Mouse (Mus musculus) C2C12 (cell line): Measurements from ENCODE around the gene Megf8.

Source experiments
- CTCF ChIP-seq: IDR thresholded peaks from one replicate; pipeline ENCODE4 v1.5.1; 2011; ENCODE audit not compliant: control insufficient read depth, insufficient read depth, insufficient read length
- MAX ChIP-seq: IDR thresholded peaks from one replicate; pipeline ENCODE4 v1.6.1; 2011; ENCODE audit warnings: mild to moderate bottlenecking, control low read depth
- MYOG ChIP-seq: IDR thresholded peaks from one replicate; pipeline ENCODE4 v1.6.1; 2011; ENCODE audit not compliant: control insufficient read depth, insufficient read length; ENCODE audit errors: extremely low read depth
- USF1 ChIP-seq: IDR thresholded peaks from one replicate; pipeline ENCODE4 v1.6.1; 2011; ENCODE audit warnings: low read depth, mild to moderate bottlenecking, control low read depth, moderate library complexity

DNA sequence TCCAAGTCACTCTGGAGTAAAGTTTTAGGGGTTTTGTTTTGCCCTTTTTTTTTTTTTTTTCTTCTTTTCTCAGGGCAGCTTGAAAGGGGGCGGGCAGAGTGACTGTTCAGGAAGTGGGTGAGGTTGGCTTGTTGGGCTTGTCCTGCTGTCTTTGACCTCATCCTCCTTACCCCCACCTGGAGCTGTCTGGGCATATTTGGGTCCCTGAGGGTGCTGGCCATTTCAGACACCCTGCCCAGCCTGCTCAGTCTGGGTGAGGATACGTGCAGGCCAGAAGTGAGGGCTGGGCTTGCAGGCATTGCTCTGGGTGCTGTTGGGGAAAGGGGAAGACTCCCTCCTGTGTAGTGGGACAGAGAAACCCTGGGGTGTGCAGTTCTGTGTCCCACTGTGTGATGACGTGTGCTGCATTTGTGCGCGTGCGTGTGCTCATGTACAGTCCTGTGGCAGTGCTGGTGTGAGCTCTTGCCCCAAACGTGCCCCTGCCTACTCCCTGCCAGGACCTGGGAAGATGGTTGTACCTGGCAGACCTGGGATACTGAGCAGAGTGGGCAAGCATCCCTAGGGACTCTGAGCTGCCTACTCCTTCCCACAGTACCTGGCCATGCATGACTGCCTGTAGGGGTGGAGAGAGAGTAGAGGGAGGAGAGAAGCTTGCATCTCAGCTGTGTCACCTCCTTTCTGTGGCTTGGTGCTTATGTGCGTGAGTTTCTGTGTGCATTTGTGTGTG lies 47.3 kb upstream of the Megf8 start:
- no peak for TF ChIP-seq CTCF
- no peak for TF ChIP-seq USF1
- no peak for TF ChIP-seq MAX
- no peak for TF ChIP-seq MYOG
